Mouse (Mus musculus) midbrain, embryonic 16.5 days (tissue): ENCODE measurements around the gene Coq2. TPM values are rescaled to one million over a fixed set of nuclear protein-coding genes. Genes with fewer than 3 reads are reported as not detected.

Experiments used
- ATAC-seq: fragments of 200-750 bp; cut with Nextera tagmentation; 2 replicates; pipeline ENCODE4 v1.8.0; 2017; ENCODE audit warnings: moderate TSS enrichment
- H3K27ac ChIP-seq: fragments of 300-500 bp; sonication (generic); 2 replicates; pipeline ENCODE4 v1.5.1; 2014; ENCODE audit warnings: mild to moderate bottlenecking, low read length, mixed read lengths
- H3K27me3 ChIP-seq: fragments of 300-500 bp; sonication (generic); 2 replicates; pipeline ENCODE4 v1.6.1; 2014; ENCODE audit warnings: low read depth, low read length, mixed read lengths; ENCODE audit not compliant: control insufficient read depth, insufficient read depth
- H3K36me3 ChIP-seq: fragments of 300-500 bp; sonication (generic); 2 replicates; pipeline ENCODE4 v1.6.1; 2014; ENCODE audit warnings: mild to moderate bottlenecking, low read length, moderate library complexity, mixed read lengths; ENCODE audit not compliant: control insufficient read depth, insufficient read depth
- H3K4me1 ChIP-seq: fragments of 300-500 bp; sonication (generic); 2 replicates; pipeline ENCODE4 v1.6.1; 2014; ENCODE audit warnings: mild to moderate bottlenecking, low read length, mixed read lengths; ENCODE audit not compliant: control insufficient read depth, insufficient read depth
- H3K4me2 ChIP-seq: fragments of 300-500 bp; sonication (generic); 2 replicates; pipeline ENCODE4 v1.6.1; 2014; ENCODE audit warnings: mild to moderate bottlenecking, low read length, mixed read lengths
- H3K4me3 ChIP-seq: fragments of 300-500 bp; sonication (generic); 2 replicates; pipeline ENCODE4 v1.5.1; 2014; ENCODE audit warnings: low read depth, mild to moderate bottlenecking, low read length, moderate library complexity, mixed read lengths
- H3K9ac ChIP-seq: fragments of 300-500 bp; sonication (generic); 2 replicates; pipeline ENCODE4 v1.6.1; 2014; ENCODE audit warnings: low read depth, low read length, mixed read lengths
- H3K9me3 ChIP-seq: fragments of 300-500 bp; sonication (generic); replicated peaks from 2 replicates; pipeline ENCODE4 v1.6.1; 2014; ENCODE audit warnings: mild to moderate bottlenecking, low read length, mixed read lengths; ENCODE audit not compliant: control insufficient read depth, poor library complexity, severe bottlenecking
- WGBS: fragments of 180-500 bp; shearing (Covaris S2); extraction: QIAGEN DNeasy Blood & Tissue Kit; methylation state at CpG from one replicate; pipeline ENCODE4 v1.1.7; 2014; 5-methylcytosine and 5-hydroxymethylcytosine counted together
- polyA plus RNA-seq: library from polyadenylated mRNA; unstranded; fragments of >200 nt; fragmentation: Nextera tagmentation; extraction: Ambion mirVana; gene quantifications from 2 replicates; pipeline ENCODE4 v1.2.1, GENCODE M21; 2015

Gene Coq2
- polyA plus RNA-seq, 1 experiment from 2014 or later: 48.2 TPM

GRCm38 (mm10) chr5:100619586-100620275, 55.2 kb downstream of the Coq2 start:
- no peaks in the 10 kb centered on the region for H3K27me3 ChIP-seq
- no peaks in the 10 kb centered on the region for H3K4me1 ChIP-seq
- no peak overlapping the region for H3K4me3 ChIP-seq
- 90% methylated on average over 15 of the region's 15 CpGs for WGBS
- H3K4me2 ChIP-seq: no peak overlapping the region
- H3K27ac ChIP-seq: no peak overlapping the region
- no peak for ATAC-seq
- H3K9me3 ChIP-seq: no peaks in the 10 kb centered on the region
- no peak overlapping the region for H3K9ac ChIP-seq
- no peaks in the 10 kb centered on the region for H3K36me3 ChIP-seq

DNA sequence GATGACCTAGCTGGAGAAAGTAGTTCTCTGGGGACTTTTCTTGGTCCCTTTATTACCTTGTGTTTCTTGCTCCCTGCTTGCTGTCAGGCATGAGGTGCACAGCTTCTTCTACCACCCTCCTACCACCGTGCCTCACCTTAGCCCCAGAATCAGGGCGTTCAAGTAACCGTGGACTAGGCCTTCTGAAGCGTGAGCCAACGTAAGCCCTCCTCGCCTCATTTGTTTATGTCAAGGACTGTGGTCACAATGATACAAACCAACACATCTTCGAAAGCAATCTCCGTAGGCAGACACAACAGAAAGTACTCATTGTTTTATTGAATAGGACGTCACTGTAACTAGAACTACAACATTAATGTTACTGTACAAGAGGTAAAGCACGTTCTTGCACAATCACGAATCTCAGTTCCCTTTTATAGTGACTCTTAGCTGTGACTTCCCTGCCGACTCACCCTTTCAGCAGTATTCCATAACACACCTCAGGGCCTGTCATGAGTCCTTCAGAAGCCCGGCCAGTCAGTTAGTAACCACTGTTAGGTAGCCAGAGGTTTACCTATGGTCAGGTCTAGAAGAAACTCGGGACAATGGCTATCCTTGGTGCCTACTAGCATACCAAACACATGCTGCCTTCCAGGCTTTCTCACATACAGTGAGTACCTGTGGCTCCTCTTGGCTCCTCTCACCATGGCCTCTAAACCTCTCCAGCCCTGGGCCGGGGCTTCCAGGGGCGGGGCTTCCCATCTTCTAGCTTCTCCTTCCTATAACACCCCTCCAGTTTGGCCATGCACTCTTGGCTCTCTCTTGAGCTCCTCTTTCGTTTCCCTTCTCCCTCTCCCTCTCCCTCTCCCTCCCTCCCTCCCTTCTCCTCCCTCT, 60.8 kb downstream of the Coq2 start:
- H3K9ac ChIP-seq: no peak overlapping the region
- WGBS: 86% methylated on average over 17 of the region's 17 CpGs
- no peak overlapping the region for H3K4me2 ChIP-seq
- H3K36me3 ChIP-seq: no peaks in the 10 kb centered on the region
- ATAC-seq: no peak
- no peak overlapping the region for H3K27ac ChIP-seq
- H3K9me3 ChIP-seq: no peaks in the 10 kb centered on the region
- no peak overlapping the region for H3K4me3 ChIP-seq
- no peaks in the 10 kb centered on the region for H3K4me1 ChIP-seq
- H3K27me3 ChIP-seq: no peaks in the 10 kb centered on the region

DNA sequence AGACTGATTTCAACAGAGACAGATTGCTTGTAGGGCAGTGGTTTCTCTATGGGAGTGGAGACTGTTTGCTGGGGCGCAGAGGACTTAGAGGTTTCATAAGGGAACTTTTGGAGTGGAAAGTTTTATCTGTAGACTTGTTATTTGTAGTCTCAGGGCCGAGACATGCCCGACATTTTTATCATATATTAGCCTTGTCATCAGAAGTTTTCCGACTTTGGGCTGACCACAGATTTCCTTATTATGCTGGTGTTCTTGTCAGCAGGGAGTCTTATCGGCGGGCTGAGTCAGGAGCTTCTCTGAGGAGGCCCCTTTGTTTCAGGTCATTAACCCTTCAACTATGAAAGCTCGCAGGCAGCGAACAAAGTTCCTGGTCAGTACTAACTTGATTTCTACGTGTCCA, 67.1 kb downstream of the Coq2 start:
- Histone ChIP-seq H3K4me1 (no peaks in the 10 kb centered on the region), H3K9ac (no peak overlapping the region)
- ATAC-seq: no peak

DNA sequence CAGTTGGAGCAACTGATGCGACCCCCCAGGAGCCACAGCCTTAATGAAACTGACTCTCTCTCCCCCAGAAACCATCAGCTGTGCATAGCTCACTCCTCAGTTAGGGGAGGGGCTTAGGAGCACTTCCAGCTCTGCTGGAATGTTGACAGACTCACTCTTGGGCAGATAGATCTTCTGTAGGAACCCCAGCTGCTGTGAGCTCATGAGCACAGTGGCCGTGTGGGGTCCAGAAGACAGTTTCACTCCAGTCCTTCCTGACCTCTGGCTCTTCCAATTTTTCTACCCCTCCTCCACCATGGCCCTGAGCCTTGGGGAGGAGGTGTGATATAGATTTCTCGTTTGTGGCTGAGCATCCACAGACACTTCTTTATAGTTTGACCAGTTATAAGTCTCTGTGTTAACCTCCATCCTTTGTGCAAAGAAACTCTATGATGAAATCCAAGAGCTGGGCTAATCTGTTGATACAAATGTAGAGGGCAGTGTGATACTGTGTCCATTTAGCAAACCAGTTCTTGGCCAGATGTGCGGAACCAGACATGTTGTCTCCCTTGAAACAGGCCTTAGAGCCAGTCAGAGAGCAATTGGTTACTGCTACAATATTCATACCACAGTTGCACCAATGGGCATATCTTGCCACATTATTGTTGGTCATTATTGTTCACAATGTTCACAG, 67.7 kb downstream of the Coq2 start:
- Histone ChIP-seq H3K27ac (no peak overlapping the region), H3K4me2 (no peak overlapping the region), H3K27me3 (no peaks in the 10 kb centered on the region), H3K4me3 (no peak overlapping the region), H3K4me1 (no peaks in the 10 kb centered on the region), H3K9me3 (no peaks in the 10 kb centered on the region), H3K9ac (no peak overlapping the region), H3K36me3 (no peaks in the 10 kb centered on the region)
- no peak for ATAC-seq
- 75% methylated on average over 4 of the region's 4 CpGs for WGBS

More for the DNA sequence above, 67.1 kb downstream of the Coq2 start:
- no peaks in the 10 kb centered on the region for H3K27me3 ChIP-seq
- no peak overlapping the region for H3K4me2 ChIP-seq
- no peak overlapping the region for H3K27ac ChIP-seq
- no peaks in the 10 kb centered on the region for H3K9me3 ChIP-seq
- H3K36me3 ChIP-seq: no peaks in the 10 kb centered on the region
- 92% methylated on average over 9 of the region's 9 CpGs for WGBS
- H3K4me3 ChIP-seq: no peak overlapping the region

DNA sequence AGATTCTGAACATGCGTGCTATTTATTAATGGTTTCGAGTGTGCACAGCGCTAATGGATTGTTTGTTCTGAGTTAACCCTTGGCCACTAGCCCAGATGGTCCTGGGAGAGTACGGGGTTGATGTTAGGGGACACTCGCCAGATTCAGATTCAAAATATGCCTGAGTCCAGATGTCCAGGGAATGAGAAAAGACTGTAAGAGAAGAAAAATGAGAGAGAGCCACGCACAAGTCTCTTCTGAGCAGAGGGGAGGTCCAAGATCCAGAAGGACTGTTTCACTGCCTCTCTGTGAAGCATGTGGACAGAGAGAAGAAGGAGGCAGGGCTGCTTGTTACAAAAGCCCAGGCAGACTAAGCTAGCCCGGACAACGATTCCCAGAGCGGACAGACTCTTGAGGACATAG, 69.1 kb downstream of the Coq2 start:
- ATAC-seq: no peak
- Histone ChIP-seq H3K4me3 (no peak overlapping the region), H3K4me1 (no peaks in the 10 kb centered on the region), H3K4me2 (no peak overlapping the region), H3K27me3 (no peaks in the 10 kb centered on the region), H3K36me3 (no peaks in the 10 kb centered on the region), H3K27ac (no peak overlapping the region), H3K9ac (no peak overlapping the region), H3K9me3 (no peaks in the 10 kb centered on the region)
- 65% methylated on average over 9 of the region's 9 CpGs for WGBS

Other genes starting within 250 kb of the Coq2 start
- 7.9 and 8.3 TPM in 2 replicates for gene Lin54, start 174.5 kb downstream of the Coq2 start, polyA plus RNA-seq
- 177 TPM in 2 replicates for gene Cops4, start 156.8 kb downstream of the Coq2 start, polyA plus RNA-seq
- 0.50 and 0.51 TPM in 2 replicates for gene Plac8, start 102.9 kb downstream of the Coq2 start, polyA plus RNA-seq
- 0.24 and 0.27 TPM in 2 replicates for gene Hpse, start 44.6 kb upstream of the Coq2 start, polyA plus RNA-seq
- gene Helq, start 123.5 kb upstream of the Coq2 start, polyA plus RNA-seq: 20.6 and 24.3 TPM in 2 replicates
- 137 and 143 TPM in 2 replicates for gene Mrps18c, start 123.5 kb upstream of the Coq2 start, polyA plus RNA-seq
- 12.0 and 17.1 TPM in 2 replicates for gene Abraxas1, start 145.8 kb upstream of the Coq2 start, polyA plus RNA-seq
- gene Gpat3, start 170.6 kb upstream of the Coq2 start, polyA plus RNA-seq: 0.57 TPM in 2 replicates